Mouse (Mus musculus) layer of hippocampus, adult 18-20 months (tissue): ENCODE data around the gene Fasn. TPM values are rescaled to one million over a fixed set of nuclear protein-coding genes. Genes with fewer than 3 reads are reported as not detected.
"Not testable (repeated sequence)": the region's sequence is repeated elsewhere in the genome, so short reads cannot be mapped to it uniquely, and the experiment has no call there.

Experiments
- DNase-seq, 2 experiments: peaks; one replicate each; pipeline ENCODE4 v3.0.0; 2022; ENCODE audit warnings: low spot score in 2 of 2
- total RNA-seq, 2 experiments: library from RNA; stranded (reverse); gene quantifications; 2 replicates each; pipeline ENCODE4 v1.2.3; 2021

Fasn gene
- total RNA-seq, 2 experiments from 2014 or later, result 183 to 187 TPM

GRCm38 (mm10) chr11:120767023-120767422 is 57.3 kb downstream of the Fasn start:
- DNase-seq, result not testable (repeated sequence)

GRCm38 (mm10) chr11:120763121-120763999 is 61.0 kb downstream of the Fasn start:
- DNase-seq, result not testable (repeated sequence)

GRCm38 (mm10) chr11:120762672-120763041 is 61.7 kb downstream of the Fasn start, which contains the start of gene Hmga1b:
TSS of gene Hmga1b (plus strand) at chr11:120762794.
- DNase-seq, result not testable (repeated sequence)

- DNase-seq, result no peak
Observed at GRCm38 (mm10) chr11:120761811-120762671, 62.3 kb downstream of the Fasn start.

- no peak for DNase-seq
Observed at GRCm38 (mm10) chr11:120760236-120760635, 64.1 kb downstream of the Fasn start.

Other genes with a start within 250 kb of the Fasn start
- 100 to 1,000 TPM; 293 to 295 TPM for gene Arhgdia, start 242.9 kb downstream of the Fasn start, total RNA-seq
- 10 to 100 TPM; 60.5 to 70.0 TPM for gene Alyref, start 226.2 kb downstream of the Fasn start, total RNA-seq
- gene Anapc11, start 226.1 kb downstream of the Fasn start, total RNA-seq, result 10 to 100 TPM; 93.5 to 97.0 TPM
- gene Npb, start 216.1 kb downstream of the Fasn start, total RNA-seq, result 1 to 10 TPM in 1 of 2 experiments, under 1 TPM in 1; 0.89 to 1.4 TPM
- gene Pcyt2, start 206.6 kb downstream of the Fasn start, total RNA-seq, result 100 to 1,000 TPM; 118 to 128 TPM
- 10 to 100 TPM; 35.4 to 41.5 TPM for gene Sirt7, start 199.3 kb downstream of the Fasn start, total RNA-seq
- 10 to 100 TPM; 70.0 to 71.5 TPM for gene Mafg, start 190.9 kb downstream of the Fasn start, total RNA-seq
- 1 to 10 TPM in 1 of 2 experiments, under 1 TPM in 1; 0.81 to 2.0 TPM for gene Pycr1, start 180.8 kb downstream of the Fasn start, total RNA-seq
- gene Myadml2, start 176.4 kb downstream of the Fasn start, total RNA-seq, result 1 to 10 TPM; 3.9 to 4.6 TPM
- gene Notum, start 163.4 kb downstream of the Fasn start, total RNA-seq, result 1 to 10 TPM; 2.6 to 5.5 TPM
- gene Aspscr1, start 151.6 kb downstream of the Fasn start, total RNA-seq, result 10 to 100 TPM; 46.1 to 54.3 TPM
- 10 to 100 TPM; 15.8 to 18.7 TPM for gene Cenpx, start 110.8 kb downstream of the Fasn start, total RNA-seq
- gene Lrrc45, start 110.6 kb downstream of the Fasn start, total RNA-seq, result 10 to 100 TPM; 49.1 to 60.5 TPM
- gene Rac3, start 103.1 kb downstream of the Fasn start, total RNA-seq, result 10 to 100 TPM; 32.0 to 40.0 TPM
- 10 to 100 TPM; 12.3 to 13.6 TPM for gene Dcxr, start 97.3 kb downstream of the Fasn start, total RNA-seq
- 1 to 10 TPM; 1.2 to 1.7 TPM for gene Cbr2, start 92.4 kb downstream of the Fasn start, total RNA-seq
- 10 to 100 TPM; 20.9 to 24.0 TPM for gene Hmga1b, start 61.8 kb downstream of the Fasn start, total RNA-seq
- gene Rfng, start 40.3 kb downstream of the Fasn start, total RNA-seq, result 10 to 100 TPM; 57.1 to 59.9 TPM
- 100 to 1,000 TPM; 152 to 154 TPM for gene Gps1, start 40.3 kb downstream of the Fasn start, total RNA-seq
- gene Dus1l, start 28.1 kb downstream of the Fasn start, total RNA-seq, result 10 to 100 TPM; 40.1 to 40.4 TPM
- 1 to 10 TPM; 6.9 to 7.7 TPM for gene Ccdc57, start 108.3 kb upstream of the Fasn start, total RNA-seq
- gene Slc16a3, start 123.9 kb upstream of the Fasn start, total RNA-seq, result 1 to 10 TPM; 1.7 to 4.5 TPM
- gene Csnk1d, start 166.8 kb upstream of the Fasn start, total RNA-seq, result 100 to 1,000 TPM; 136 TPM
- gene Cd7, start 214.9 kb upstream of the Fasn start, total RNA-seq, result not detected
- gene Sectm1b, start 239.0 kb upstream of the Fasn start, total RNA-seq, result not detected